Mouse (Mus musculus) embryo, embryonic 11 days (tissue): ENCODE measurements at regions not wholly inside any gene's neighbourhood (a gene's known extent, or its start where the extent isn't known, plus 50 kb on each side); places are given as distances from the start of the nearest gene placed in this dataset.
A peak's percentile ranks its signal among the peaks of the same experiment; 100 is the strongest.
"Not testable (repeated sequence)": the region's sequence is repeated elsewhere in the genome, so short reads cannot be mapped to it uniquely, and the experiment has no call there.

Experiments used
- DNase-seq: peaks from one replicate; pipeline ENCODE4 v3.0.0-alpha.2; 2015

GRCm38 (mm10) chr17:63712937-63713336 lies 149.9 kb upstream of the Fer start:
- no peak for DNase-seq

- DNase-seq = no peak
Measured at GRCm38 (mm10) chr17:63715687-63716086, 147.2 kb upstream of the Fer start.

DNA sequence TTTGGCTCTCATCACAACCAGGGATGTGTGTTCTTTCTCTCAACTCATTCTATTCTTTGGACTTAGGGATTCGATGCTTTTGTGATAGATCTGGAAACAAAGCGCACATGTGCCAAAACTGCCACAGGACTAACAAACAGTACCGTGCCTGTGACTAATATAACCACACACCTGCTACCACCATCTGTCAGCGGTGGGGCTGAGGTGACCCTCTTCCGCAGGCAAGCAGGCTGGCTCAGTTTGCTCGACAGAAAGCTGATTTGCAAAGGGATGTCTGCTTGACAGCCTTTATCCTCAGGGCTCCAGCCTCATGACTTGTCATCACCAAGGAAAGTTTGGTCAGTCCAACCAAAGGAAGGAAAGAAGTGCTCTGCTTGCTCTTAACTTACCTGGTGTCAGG lies 146.7 kb upstream of the Fer start:
- DNase-seq = no peak

GRCm38 (mm10) chr17:63717051-63717578 lies 145.7 kb upstream of the Fer start:
- DNase-seq = no peak

- no peak for DNase-seq
Measured at GRCm38 (mm10) chr17:63718972-63719715, 143.7 kb upstream of the Fer start.

DNA sequence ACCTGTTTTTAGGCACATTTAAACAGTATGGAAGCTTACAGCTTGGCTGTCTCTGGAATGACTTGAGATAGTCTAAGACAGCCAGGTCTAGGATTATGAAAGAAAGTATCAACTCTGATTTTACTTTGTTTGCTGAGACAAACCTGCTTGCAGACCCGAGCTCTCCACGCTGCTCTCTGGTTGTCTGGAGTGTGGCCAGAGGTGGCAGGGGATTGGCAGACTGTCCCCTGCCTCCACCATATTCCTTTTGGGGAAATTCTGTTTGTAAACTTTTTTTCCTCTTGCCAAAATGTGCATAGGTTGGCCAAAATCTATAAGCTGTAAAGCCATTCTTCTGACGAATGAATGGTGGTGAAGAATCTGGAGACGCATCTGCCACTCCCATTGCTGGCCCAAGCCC lies 143.1 kb upstream of the Fer start:
- DNase-seq = no peak

DNA sequence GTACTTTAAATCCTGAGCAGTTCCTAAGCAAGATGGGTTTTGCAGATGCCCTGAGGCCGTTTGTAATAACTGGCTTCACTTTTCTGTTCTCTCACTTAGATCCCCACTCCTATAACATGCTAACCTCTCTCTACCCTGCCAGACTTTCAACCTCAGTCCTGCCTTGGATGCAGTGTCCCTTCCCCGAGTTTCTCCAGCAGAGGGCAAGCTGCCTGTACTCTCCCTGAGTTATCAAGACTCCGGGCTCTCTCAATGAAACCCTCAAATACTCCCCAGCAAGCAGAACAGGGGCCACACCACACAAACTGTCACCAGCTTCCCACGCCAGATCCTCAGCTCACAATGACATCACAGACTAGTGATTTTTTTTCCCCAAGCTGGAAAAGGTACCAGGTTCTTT lies 142.0 kb upstream of the Fer start:
- DNase-seq = peak; percentile 48

DNA sequence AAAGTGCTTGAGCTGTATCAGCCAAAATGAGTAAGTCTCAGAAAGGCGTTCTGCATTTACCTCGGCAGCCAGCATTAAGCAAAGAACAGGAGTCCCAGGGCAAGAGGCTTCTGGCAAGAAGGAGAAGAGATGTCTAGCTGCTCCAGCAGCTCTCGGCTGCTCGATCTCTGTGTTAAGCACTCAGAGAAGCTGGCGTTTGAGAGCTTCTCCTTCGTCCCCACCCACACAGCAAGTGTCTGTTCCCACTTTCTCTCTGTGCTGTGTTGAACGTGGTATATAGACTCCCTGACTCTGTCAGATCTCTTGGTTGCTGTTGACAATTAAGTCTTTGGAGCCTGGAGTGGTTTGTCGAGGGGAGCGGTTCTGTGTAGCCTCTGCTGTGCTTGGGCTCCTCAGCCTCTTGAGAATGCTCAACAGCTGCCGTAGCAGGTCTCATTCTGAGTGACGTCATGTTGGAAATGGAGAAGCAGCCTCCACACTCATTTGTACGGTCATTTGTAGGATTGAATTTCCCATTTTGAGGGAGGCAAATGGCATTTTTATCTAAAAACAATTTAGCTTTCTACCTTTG lies 140.3 kb upstream of the Fer start:
- DNase-seq = no peak

- no peak for DNase-seq
Measured at GRCm38 (mm10) chr17:63738206-63738605, 124.7 kb upstream of the Fer start.

DNA sequence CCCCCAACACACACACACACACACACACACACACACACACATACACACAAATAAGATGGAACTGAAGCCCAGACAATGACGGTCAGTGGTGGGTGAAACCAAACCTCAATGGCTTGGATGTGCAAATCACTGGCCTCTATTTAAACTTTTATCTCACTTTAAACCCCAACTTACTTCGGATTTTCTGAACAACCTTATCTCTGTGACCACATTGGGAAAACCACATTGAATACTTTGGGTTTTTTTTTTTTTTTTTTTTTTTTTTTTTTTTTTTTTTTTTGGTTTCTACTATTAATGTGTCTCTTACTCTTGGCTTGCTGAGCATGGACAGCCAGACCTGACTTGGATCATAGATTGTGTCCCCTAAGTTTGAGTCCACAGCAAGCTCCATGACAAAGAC lies 123.2 kb upstream of the Fer start:
- no peak for DNase-seq

- DNase-seq = not testable (repeated sequence)
Measured at GRCm38 (mm10) chr17:63749257-63749656, 113.6 kb upstream of the Fer start.

DNA sequence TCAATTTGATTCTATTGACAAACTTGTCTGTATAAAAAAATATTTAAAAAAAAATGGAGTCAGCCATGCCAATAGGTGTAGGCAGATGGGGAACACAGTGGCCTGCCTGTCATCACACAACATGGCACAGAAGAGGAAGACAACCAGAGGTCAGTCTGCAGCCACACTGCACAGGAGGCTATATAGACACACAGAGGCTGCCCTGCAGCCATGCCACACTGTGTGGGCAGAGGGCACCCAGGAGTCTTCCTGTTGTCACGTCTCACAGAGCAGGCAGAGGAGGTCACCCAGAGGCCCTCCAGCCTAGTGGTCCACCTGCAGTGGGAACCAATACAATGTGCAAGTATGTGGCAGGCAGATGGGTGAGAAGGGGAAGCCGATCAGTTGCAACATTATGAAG lies 108.5 kb upstream of the Fer start:
- no peak for DNase-seq

- DNase-seq = no peak
Measured at GRCm38 (mm10) chr17:63757896-63758695, 104.8 kb upstream of the Fer start.

DNA sequence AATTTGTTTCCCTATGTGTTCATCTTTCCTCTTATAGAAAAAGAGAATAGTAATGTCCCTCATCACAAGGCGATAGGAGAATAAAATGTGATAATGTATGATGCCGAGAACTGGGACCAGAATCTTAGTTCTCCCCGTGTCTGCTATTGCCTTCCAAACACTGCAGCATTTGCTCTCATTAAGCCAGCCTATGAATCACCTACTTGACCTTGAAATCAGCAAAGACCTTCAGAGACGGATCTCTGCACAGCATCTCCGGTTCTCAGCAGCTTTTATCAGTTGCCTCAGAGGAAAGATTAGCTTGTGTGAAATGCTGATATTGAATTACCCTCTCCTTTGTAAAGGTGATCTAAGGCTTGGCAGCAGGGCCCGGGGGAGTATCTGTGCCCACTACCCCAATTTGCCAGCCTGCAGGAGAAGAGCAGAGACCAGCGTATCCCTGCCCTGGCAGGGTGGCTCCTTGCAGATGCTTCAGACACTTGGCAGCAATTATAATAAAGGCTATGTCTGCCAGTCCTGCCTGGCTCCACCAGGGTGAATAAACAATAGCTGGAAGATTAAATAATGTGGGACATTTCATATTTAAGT lies 104.0 kb upstream of the Fer start:
- DNase-seq = no peak

GRCm38 (mm10) chr17:63761058-63761457 lies 101.8 kb upstream of the Fer start:
- DNase-seq = no peak

DNA sequence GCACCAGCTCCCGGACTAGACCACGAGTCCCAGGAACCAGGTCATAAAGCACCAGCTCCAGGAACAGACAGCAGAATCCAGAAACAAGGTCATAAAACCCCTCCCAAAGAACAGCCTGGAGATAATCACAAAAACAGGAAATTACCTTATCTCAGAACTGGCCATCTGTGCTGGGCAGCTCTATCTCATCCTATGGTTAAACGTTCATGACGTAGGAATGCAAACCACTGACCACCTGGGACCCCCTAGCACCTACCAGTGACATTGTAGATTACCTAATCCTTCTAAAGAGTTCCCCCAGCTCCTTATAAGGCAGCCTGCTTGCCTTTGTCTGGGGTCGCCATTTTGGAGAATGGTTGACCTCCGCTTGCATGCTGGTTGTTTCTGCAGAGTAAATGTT lies 91.8 kb upstream of the Fer start:
- no peak for DNase-seq

- no peak for DNase-seq
Measured at GRCm38 (mm10) chr17:63784381-63785116, 78.3 kb upstream of the Fer start.

- no peak for DNase-seq
Measured at GRCm38 (mm10) chr17:63786444-63786843, 76.4 kb upstream of the Fer start.

DNA sequence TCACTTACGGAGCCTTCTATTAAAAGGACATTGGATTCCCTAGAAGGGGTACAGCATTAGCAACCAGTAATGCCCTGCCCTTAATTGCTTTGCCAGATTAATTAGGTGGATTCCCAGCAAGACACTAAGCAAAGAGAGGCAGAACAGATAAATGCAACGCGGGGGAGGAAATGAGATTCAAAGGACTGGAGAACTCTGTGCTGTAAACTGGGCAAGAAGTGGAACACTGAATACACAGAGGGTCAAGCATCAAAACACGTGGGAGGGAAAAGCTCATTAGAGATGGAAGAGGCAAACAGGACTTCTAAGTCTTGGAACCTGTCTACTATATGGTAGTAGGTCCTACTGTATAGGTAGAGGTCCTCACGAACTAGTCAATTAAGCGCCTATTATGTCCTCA lies 68.5 kb upstream of the Fer start:
- no peak for DNase-seq

DNA sequence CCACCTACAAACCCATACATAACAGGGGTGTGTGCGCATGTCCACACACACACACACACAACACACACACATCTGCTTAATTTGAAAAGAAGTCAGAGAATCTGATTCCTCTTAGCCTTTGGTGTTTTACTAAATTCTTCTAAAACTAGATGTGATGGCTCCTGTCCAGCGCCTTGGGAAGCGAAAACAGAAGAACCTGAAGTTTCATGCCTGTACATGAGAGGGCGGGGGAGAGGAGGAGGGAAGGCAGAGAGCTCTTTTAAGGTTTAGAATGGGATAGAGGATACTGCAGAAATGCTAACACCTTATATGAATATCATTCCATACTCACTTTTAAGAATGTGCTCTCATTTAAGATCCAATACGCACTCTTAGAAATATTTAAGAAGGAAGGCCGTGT lies 64.5 kb upstream of the Fer start:
- DNase-seq = no peak

DNA sequence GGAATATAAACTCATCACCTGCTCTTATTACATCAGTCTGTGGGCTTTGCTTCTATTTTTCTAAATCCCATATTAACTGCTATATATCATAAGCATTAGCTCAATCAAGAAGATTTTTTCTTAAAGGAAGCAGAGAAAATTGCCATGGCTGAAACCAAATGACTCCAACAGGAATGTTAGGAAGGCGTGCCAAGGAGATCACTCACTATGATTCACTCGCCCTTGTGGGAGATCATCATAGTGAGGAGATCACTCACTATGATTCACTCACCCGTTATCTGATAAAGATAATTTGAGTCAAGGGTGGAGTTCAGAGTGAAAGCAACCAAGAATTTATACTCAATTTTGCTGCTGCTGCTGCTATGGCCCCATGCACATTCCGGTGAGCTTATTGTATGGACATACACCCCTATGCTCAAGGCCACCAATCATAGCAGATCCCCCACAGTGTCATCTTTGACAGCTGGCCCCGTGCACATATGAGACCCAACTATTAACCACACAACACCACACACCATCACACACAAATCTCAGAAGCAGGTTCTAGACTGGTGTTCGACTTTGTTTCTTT lies 63.8 kb upstream of the Fer start:
- no peak for DNase-seq

GRCm38 (mm10) chr17:63801411-63801810 lies 61.5 kb upstream of the Fer start:
- no peak for DNase-seq
